Comparison of ENCODE assay signal across 18 mouse cellular contexts in the genomic region with DNA sequence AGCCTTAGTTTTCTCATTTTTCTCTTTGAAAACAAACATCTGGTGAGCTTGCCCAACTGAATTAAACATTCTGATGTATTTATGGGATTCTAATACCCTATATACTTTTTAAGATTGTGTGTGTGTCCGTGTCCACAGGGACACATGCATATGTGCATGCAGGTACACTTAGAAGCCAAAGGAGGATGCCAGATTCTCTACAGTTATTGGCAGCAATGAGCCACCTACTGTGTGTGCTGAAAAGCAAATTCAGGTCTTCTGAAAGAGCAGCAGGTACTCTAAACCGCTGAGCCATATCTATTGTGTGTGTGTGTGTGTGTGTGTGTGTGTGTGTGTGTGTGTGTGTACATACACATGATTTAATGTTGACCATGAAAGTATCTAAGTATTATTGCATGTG.
DNase-seq lines count a peak whose midpoint lies in the region; ATAC-seq lines count a peak whose summit lies in the region.
"Had no signal": no experiment of that assay in that cellular context is flagged by ENCODE, and none has a peak within 500 bp of the region (broad histone marks: within the 10 kb centered on the region; RNA-seq: fewer than 3 reads in every experiment).

No protein-coding gene starts in this region.

- no peaks in the 10 kb centered on the region for H3K4me1 ChIP-seq in midbrain, embryonic 11.5 days (ENCODE audit: control insufficient read depth, insufficient read depth, low read length)
- 0 out of 2 replicates have a peak, but pooled peaks cover 5% of the 10 kb centered on the region for H3K4me1 ChIP-seq in midbrain, embryonic 13.5 days (replicated peaks)
- H3K4me1 ChIP-seq: embryonic facial prominence, embryonic 13.5 days; embryonic facial prominence, embryonic 15.5 days; forebrain, embryonic 10.5 days; forebrain, embryonic 12.5 days had no signal

- no peak overlapping the region for H3K9ac ChIP-seq in midbrain, embryonic 11.5 days (ENCODE audit: low read length)
- H3K9ac ChIP-seq in midbrain, embryonic 13.5 days (replicated peaks), result no peak overlapping the region
- H3K9ac ChIP-seq: embryonic facial prominence, embryonic 13.5 days; embryonic facial prominence, embryonic 15.5 days; forebrain, embryonic 12.5 days had no signal

- peak; percentile 52 to 61 for DNase-seq in cerebellum, postnatal 10 days
- DNase-seq in cerebellum, adult 18-20 months, result no peak
- peak; percentile 26 to 50 for DNase-seq in cerebellum, postnatal 25 days
- DNase-seq in cerebellum, postnatal 36 days, result no peak
- DNase-seq in midbrain, embryonic 11.5 days (ENCODE audit: low spot score, missing footprints), result peak; percentile 77
- DNase-seq: adrenal gland, adult 2 months; adrenal gland, postnatal 10 days; adrenal gland, postnatal 25 days; cerebellum, adult 9-11 months; embryo, embryonic 11 days had no signal

- no peak overlapping the region for H3K4me2 ChIP-seq in midbrain, embryonic 11.5 days
- no peak overlapping the region for H3K4me2 ChIP-seq in midbrain, embryonic 13.5 days (replicated peaks)
- H3K4me2 ChIP-seq: embryonic facial prominence, embryonic 13.5 days; embryonic facial prominence, embryonic 15.5 days; forebrain, embryonic 12.5 days had no signal

- no peaks in the 10 kb centered on the region for H3K27me3 ChIP-seq in midbrain, embryonic 11.5 days (ENCODE audit: control insufficient read depth, insufficient read depth, low read length)
- H3K27me3 ChIP-seq in midbrain, embryonic 13.5 days, result no peaks in the 10 kb centered on the region
- H3K27me3 ChIP-seq: embryonic facial prominence, embryonic 13.5 days; embryonic facial prominence, embryonic 15.5 days; forebrain, embryonic 12.5 days had no signal

- H3K9me3 ChIP-seq in midbrain, embryonic 11.5 days (ENCODE audit: control insufficient read depth, low read length), result no peaks in the 10 kb centered on the region
- no peaks in the 10 kb centered on the region for H3K9me3 ChIP-seq in midbrain, embryonic 13.5 days
- H3K9me3 ChIP-seq: embryonic facial prominence, embryonic 13.5 days; embryonic facial prominence, embryonic 15.5 days; forebrain, embryonic 10.5 days; forebrain, embryonic 12.5 days had no signal

- no peaks in the 10 kb centered on the region for H3K36me3 ChIP-seq in midbrain, embryonic 11.5 days (ENCODE audit: control insufficient read depth, insufficient read depth, low read length)
- no peaks in the 10 kb centered on the region for H3K36me3 ChIP-seq in midbrain, embryonic 13.5 days
- H3K36me3 ChIP-seq: embryonic facial prominence, embryonic 13.5 days; embryonic facial prominence, embryonic 15.5 days; forebrain, embryonic 10.5 days; forebrain, embryonic 12.5 days had no signal

- H3K4me3 ChIP-seq in midbrain, embryonic 11.5 days (ENCODE audit: low read depth, low read length), result no peak overlapping the region
- no peak overlapping the region for H3K4me3 ChIP-seq in midbrain, embryonic 13.5 days (replicated peaks)
- H3K4me3 ChIP-seq: embryonic facial prominence, embryonic 13.5 days; embryonic facial prominence, embryonic 15.5 days; erythroblast, embryonic 14.5 days; forebrain, embryonic 10.5 days; forebrain, embryonic 12.5 days had no signal

- 89% methylated on average over 2 of the region's 2 CpGs for WGBS in midbrain, embryonic 11.5 days
- 95% methylated on average over 2 of the region's 2 CpGs for WGBS in midbrain, embryonic 13.5 days

- ATAC-seq in midbrain, embryonic 11.5 days (ENCODE audit: low FRiP score), result no peak
- ATAC-seq in midbrain, embryonic 13.5 days, result no peak
- ATAC-seq: forebrain, embryonic 14.5 days; forebrain, embryonic 16.5 days had no signal

- no peak overlapping the region for H3K27ac ChIP-seq in midbrain, embryonic 11.5 days (ENCODE audit: low read depth, low read length)
- no peak overlapping the region for H3K27ac ChIP-seq in midbrain, embryonic 13.5 days
- H3K27ac ChIP-seq: embryonic facial prominence, embryonic 13.5 days; embryonic facial prominence, embryonic 15.5 days; forebrain, embryonic 10.5 days; forebrain, embryonic 12.5 days had no signal

Comparison
In these comparisons a context has a peak if more than half of its experiments do, and no peak if none do; other contexts are left out.
1. DNase-seq: peak in cerebellum, postnatal 10 days (2 of 2), cerebellum, postnatal 25 days (2 of 2) and midbrain, embryonic 11.5 days (single experiment); none in cerebellum, adult 18-20 months (0 of 2) and cerebellum, postnatal 36 days (0 of 2).